Mouse (Mus musculus) brain, embryonic 14.5 days (tissue): ENCODE data around the gene Crnkl1.

Experiments used
- CTCF ChIP-seq: fragments of 200-500 bp; IDR thresholded peaks from 2 replicates; pipeline ENCODE4 v1.5.1; 2012; ENCODE audit warnings: inconsistent platforms, mild to moderate bottlenecking, moderate library complexity, borderline replicate concordance; ENCODE audit not compliant: insufficient read depth, insufficient read length; ENCODE audit errors: extremely low read depth
- POLR2A ChIP-seq: fragments of 200-500 bp; IDR thresholded peaks from 2 replicates; pipeline ENCODE4 v1.6.1; 2012; ENCODE audit warnings: mild to moderate bottlenecking, inconsistent platforms, borderline replicate concordance; ENCODE audit not compliant: poor library complexity, insufficient read depth, insufficient read length, severe bottlenecking; ENCODE audit errors: extremely low read depth

- no peak for TF ChIP-seq CTCF
- no peak for TF ChIP-seq POLR2A
Measured at GRCm38 (mm10) chr2:145980881-145981280, 46.1 kb upstream of the Crnkl1 start.
